ENCODE assay signal across 15 mouse cellular contexts in genomic region chr17:80789000-80789399, GRCm38 (mm10).
DNase-seq lines count a peak whose midpoint lies in the region; ATAC-seq and TF ChIP-seq lines count a peak whose summit lies in the region.
"Had no signal": no experiment of that assay in that cellular context is flagged by ENCODE, and none has a peak within 500 bp of the region (broad histone marks: within the 10 kb centered on the region; RNA-seq: fewer than 3 reads in every experiment).

No protein-coding gene starts in this region.

- no peak for ATAC-seq in heart, embryonic 12.5 days (ENCODE audit: insufficient number of reproducible peaks, low FRiP score)
- no peak for ATAC-seq in heart, embryonic 13.5 days (ENCODE audit: extremely low read depth, insufficient number of reproducible peaks, low FRiP score, low TSS enrichment)
- ATAC-seq in lung, postnatal 0 days: peak; percentile 31; the same call in 1 of the 2 replicates
- ATAC-seq: midbrain, embryonic 15.5 days had no signal

- TF ChIP-seq POLR2A in heart, adult 2 months (IDR thresholded peaks at IDR 0.05; ENCODE audit: insufficient read depth, low read depth, low read length): peak; percentile 52; the same call in 1 of the 2 replicates
- no peak for TF ChIP-seq POLR2A in cerebellum, adult 2 months (IDR thresholded peaks at IDR 0.05; ENCODE audit: borderline replicate concordance, insufficient read depth, low read length)

- H3K9me3 ChIP-seq in heart, embryonic 12.5 days (replicated peaks): no peaks in the 10 kb centered on the region; the same call in 1 of the 2 replicates
- H3K9me3 ChIP-seq in heart, embryonic 13.5 days: 0 out of 2 replicates have a peak, but pooled peaks cover 7% of the 10 kb centered on the region
- no peaks in the 10 kb centered on the region for H3K9me3 ChIP-seq in lung, postnatal 0 days (ENCODE audit: low read length)
- H3K9me3 ChIP-seq: embryonic facial prominence, embryonic 10.5 days; limb, embryonic 15.5 days; midbrain, embryonic 15.5 days had no signal

- peaks cover 8% of the 10 kb centered on the region for H3K36me3 ChIP-seq in heart, adult 2 months (ENCODE audit: control insufficient read depth, insufficient read depth, low read length)
- no peaks in the 10 kb centered on the region for H3K36me3 ChIP-seq in heart, embryonic 12.5 days
- H3K36me3 ChIP-seq in heart, embryonic 13.5 days: no peaks in the 10 kb centered on the region
- H3K36me3 ChIP-seq in lung, postnatal 0 days (ENCODE audit: insufficient read depth, low read length): no peaks in the 10 kb centered on the region
- H3K36me3 ChIP-seq: embryonic facial prominence, embryonic 10.5 days; limb, embryonic 15.5 days; midbrain, embryonic 15.5 days had no signal

- H3K27me3 ChIP-seq in heart, adult 2 months (ENCODE audit: control insufficient read depth, insufficient read depth, low read length): no peaks in the 10 kb centered on the region
- no peaks in the 10 kb centered on the region for H3K27me3 ChIP-seq in heart, embryonic 12.5 days (replicated peaks)
- H3K27me3 ChIP-seq in heart, embryonic 13.5 days (replicated peaks): no peaks in the 10 kb centered on the region
- no peaks in the 10 kb centered on the region for H3K27me3 ChIP-seq in lung, postnatal 0 days (replicated peaks; ENCODE audit: insufficient read depth, low read length)
- no peaks in the 10 kb centered on the region for H3K27me3 ChIP-seq in cerebellum, adult 2 months (ENCODE audit: control insufficient read depth, insufficient read depth, low read length)
- H3K27me3 ChIP-seq: limb, embryonic 15.5 days; midbrain, embryonic 15.5 days had no signal

- H3K4me2 ChIP-seq in heart, embryonic 12.5 days: no peak overlapping the region
- H3K4me2 ChIP-seq in heart, embryonic 13.5 days: no peak overlapping the region
- H3K4me2 ChIP-seq in lung, postnatal 0 days (replicated peaks; ENCODE audit: low read depth, low read length): no peak overlapping the region
- H3K4me2 ChIP-seq: hindbrain, embryonic 14.5 days; limb, embryonic 15.5 days; midbrain, embryonic 15.5 days had no signal

- peak overlapping the region; percentile 63 for H3K27ac ChIP-seq in heart, adult 2 months
- H3K27ac ChIP-seq in heart, embryonic 12.5 days (ENCODE audit: poor library complexity, severe bottlenecking): no peak overlapping the region
- H3K27ac ChIP-seq in heart, embryonic 13.5 days (replicated peaks): peak overlapping the region; percentile 15; the same call in 1 of the 2 replicates
- H3K27ac ChIP-seq in lung, postnatal 0 days (ENCODE audit: low read length): 0 out of 2 replicates have a peak overlapping the region, but pooled peaks have one; percentile 38
- H3K27ac ChIP-seq in cerebellum, adult 2 months (ENCODE audit: insufficient read depth, low read length): no peak overlapping the region
- H3K27ac ChIP-seq: embryonic facial prominence, embryonic 10.5 days; hindbrain, embryonic 14.5 days; limb, embryonic 15.5 days; macrophage; midbrain, embryonic 15.5 days had no signal

- H3K79me2 ChIP-seq in heart, adult 2 months (replicated peaks; ENCODE audit: control insufficient read depth, insufficient read depth, low read length): no peaks in the 10 kb centered on the region

- TF ChIP-seq EP300 in heart, adult 2 months (IDR thresholded peaks at IDR 0.05; ENCODE audit: insufficient read depth, low read depth, low read length): peak; percentile 96
- peak; percentile 45 for TF ChIP-seq EP300 in lung, postnatal 0 days (IDR thresholded peaks at IDR 0.05)

- no peak for TF ChIP-seq CTCF in heart, adult 2 months (IDR thresholded peaks at IDR 0.05)
- no peak for TF ChIP-seq CTCF in lung, postnatal 0 days (IDR thresholded peaks at IDR 0.05)
- TF ChIP-seq CTCF in cerebellum, adult 2 months (IDR thresholded peaks at IDR 0.05; ENCODE audit: borderline replicate concordance, insufficient read depth, low read depth, low read length): no peak

- intact Hi-C loops in heart, adult 2 months (cut with DNase I): loop anchor here (5.0 kb wide), 1 partner anchor 37 kb away; no protein-coding TSS in a partner anchor
- intact Hi-C loops in heart, postnatal 14 days (cut with DNase I): no loop called here

- peak in 1 of 2 experiments; percentile 40 for DNase-seq in heart, adult 2 months
- peak; percentile 31 to 57 for DNase-seq in heart, postnatal 14 days
- peak; percentile 60 for DNase-seq in lung, postnatal 0 days (ENCODE audit: low spot score)
- no peak for DNase-seq in cerebellum, adult 2 months
- no peak for DNase-seq in left cerebral cortex, adult 8-10 months (ENCODE audit: low spot score in 2 of 2)
- DNase-seq: cerebellum, postnatal 10 days; right cerebral cortex, postnatal 4 days; thymus, postnatal 25 days had no signal

- no peak overlapping the region for H3K4me3 ChIP-seq in heart, adult 2 months
- no peak overlapping the region for H3K4me3 ChIP-seq in heart, embryonic 12.5 days
- H3K4me3 ChIP-seq in heart, embryonic 13.5 days: no peak overlapping the region
- no peak overlapping the region for H3K4me3 ChIP-seq in lung, postnatal 0 days (ENCODE audit: low read depth, low read length)
- no peak overlapping the region for H3K4me3 ChIP-seq in cerebellum, adult 2 months (replicated peaks; ENCODE audit: insufficient read depth, low read depth, low read length)
- H3K4me3 ChIP-seq: embryonic facial prominence, embryonic 10.5 days; limb, embryonic 15.5 days; midbrain, embryonic 15.5 days had no signal

- 19% methylated on average over 3 of the region's 3 CpGs for WGBS in heart, adult 2 months
- WGBS in heart, embryonic 12.5 days: 69% methylated on average over 3 of the region's 3 CpGs
- WGBS in heart, embryonic 13.5 days: 51% methylated on average over 3 of the region's 3 CpGs
- 55% methylated on average over 3 of the region's 3 CpGs for whole genome bisulfite sequencing in lung, postnatal 0 days
- WGBS in cerebellum, adult 2 months: 73% methylated on average over 3 of the region's 3 CpGs

- no peak overlapping the region for H3K9ac ChIP-seq in heart, adult 2 months (ENCODE audit: low read depth, low read length)
- no peak overlapping the region for H3K9ac ChIP-seq in heart, embryonic 12.5 days
- no peak overlapping the region for H3K9ac ChIP-seq in heart, embryonic 13.5 days
- H3K9ac ChIP-seq in lung, postnatal 0 days (replicated peaks; ENCODE audit: low read depth): no peak overlapping the region
- H3K9ac ChIP-seq: hindbrain, embryonic 14.5 days; limb, embryonic 15.5 days; midbrain, embryonic 15.5 days had no signal

- H3K4me1 ChIP-seq in heart, adult 2 months (ENCODE audit: control insufficient read depth, insufficient read depth, low read length): peaks cover 13% of the 10 kb centered on the region
- peaks cover 15% of the 10 kb centered on the region for H3K4me1 ChIP-seq in heart, embryonic 12.5 days (replicated peaks)
- H3K4me1 ChIP-seq in heart, embryonic 13.5 days: peaks cover 31% of the 10 kb centered on the region
- H3K4me1 ChIP-seq in lung, postnatal 0 days (ENCODE audit: insufficient read depth, low read depth, low read length): peaks cover 12% of the 10 kb centered on the region; the same call in 1 of the 2 replicates
- H3K4me1 ChIP-seq in cerebellum, adult 2 months (ENCODE audit: control insufficient read depth, insufficient read depth, low read length): no peaks in the 10 kb centered on the region
- H3K4me1 ChIP-seq: midbrain, embryonic 15.5 days had no signal

Comparison
In these comparisons a context has a peak if more than half of its experiments do, and no peak if none do; other contexts are left out.
1. H3K27ac ChIP-seq: peak in heart, adult 2 months (single experiment), heart, embryonic 13.5 days (single experiment) and lung, postnatal 0 days (single experiment); none in heart, embryonic 12.5 days (single experiment) and cerebellum, adult 2 months (single experiment).
2. DNase-seq: peak in heart, postnatal 14 days (2 of 2) and lung, postnatal 0 days (single experiment); none in cerebellum, adult 2 months (0 of 2) and left cerebral cortex, adult 8-10 months (0 of 2).